Mouse (Mus musculus): ENCODE data around the gene Sparc.

- no peak for TF ChIP-seq POLR2A (IDR thresholded peaks at IDR 0.05; ENCODE audit: borderline replicate concordance, control insufficient read depth, low read depth, low read length)
- no peak for TF ChIP-seq CTCF (IDR thresholded peaks at IDR 0.05; ENCODE audit: control insufficient read depth, insufficient read depth, low read length)
Observed at GRCm38 (mm10) chr11:55429973-55430372, 7.0 kb upstream of the Sparc start.
